Mouse (Mus musculus): ENCODE measurements at regions not wholly inside any gene's neighbourhood (a gene's known extent, or its start where the extent isn't known, plus 50 kb on each side); places are given as distances from the start of the nearest gene placed in this dataset.

GRCm38 (mm10) chr7:142835319-142835718, 92.1 kb upstream of the Ins2 start:
- 67% methylated on average over 1 of the region's 1 CpGs for WGBS
- no peak for TF ChIP-seq CTCF (IDR thresholded peaks at IDR 0.05; ENCODE audit: insufficient read depth, low read length)
- no peak for TF ChIP-seq POLR2A (IDR thresholded peaks at IDR 0.05; ENCODE audit: borderline replicate concordance, extremely low read depth, low read depth, low read length)
- Histone ChIP-seq H3K4me3 (replicated peaks; ENCODE audit: extremely low read depth, low read depth, low read length) (no peak overlapping the region), H3K4me1 (ENCODE audit: control insufficient read depth, insufficient read depth, low read length) (no peaks in the 10 kb centered on the region)
- no peak for DNase-seq

GRCm38 (mm10) chr7:142830969-142831673, 87.9 kb upstream of the Ins2 start:
- WGBS, result 24% methylated on average over 2 of the region's 2 CpGs

GRCm38 (mm10) chr7:142810711-142811110, 67.5 kb upstream of the Ins2 start:
- TF ChIP-seq CTCF (IDR thresholded peaks at IDR 0.05; ENCODE audit: insufficient read depth, low read length), result no peak
- no peak for TF ChIP-seq POLR2A (IDR thresholded peaks at IDR 0.05; ENCODE audit: borderline replicate concordance, extremely low read depth, low read depth, low read length)
- Histone ChIP-seq H3K4me3 (replicated peaks; ENCODE audit: extremely low read depth, low read depth, low read length) (no peak overlapping the region), H3K4me1 (ENCODE audit: control insufficient read depth, insufficient read depth, low read length) (no peaks in the 10 kb centered on the region)
- no peak for DNase-seq
- 72% methylated on average over 4 of the region's 4 CpGs for WGBS

More at GRCm38 (mm10) chr7:142830969-142831673, 87.9 kb upstream of the Ins2 start:
- no peaks in the 10 kb centered on the region for H3K4me1 ChIP-seq (ENCODE audit: control insufficient read depth, insufficient read depth, low read length)
- TF ChIP-seq POLR2A (IDR thresholded peaks at IDR 0.05; ENCODE audit: borderline replicate concordance, extremely low read depth, low read depth, low read length) (no peak), CTCF (IDR thresholded peaks at IDR 0.05; ENCODE audit: insufficient read depth, low read length) (no peak)
- no peak for DNase-seq
- H3K4me3 ChIP-seq (replicated peaks; ENCODE audit: extremely low read depth, low read depth, low read length), result no peak overlapping the region

- TF ChIP-seq POLR2A (IDR thresholded peaks at IDR 0.05; ENCODE audit: borderline replicate concordance, extremely low read depth, low read depth, low read length) (no peak), CTCF (IDR thresholded peaks at IDR 0.05; ENCODE audit: insufficient read depth, low read length) (peak; percentile 58)
- H3K4me3 ChIP-seq (replicated peaks; ENCODE audit: extremely low read depth, low read depth, low read length), result no peak overlapping the region
- H3K4me1 ChIP-seq (ENCODE audit: control insufficient read depth, insufficient read depth, low read length), result no peaks in the 10 kb centered on the region
- DNase-seq, result peak; percentile 38
- 32% methylated on average over 6 of the region's 6 CpGs for whole genome bisulfite sequencing
Observed at GRCm38 (mm10) chr7:142799424-142799823, 56.2 kb upstream of the Ins2 start.

GRCm38 (mm10) chr7:142794481-142794880, 51.3 kb upstream of the Ins2 start:
- Histone ChIP-seq H3K4me1 (ENCODE audit: control insufficient read depth, insufficient read depth, low read length) (no peaks in the 10 kb centered on the region), H3K4me3 (replicated peaks; ENCODE audit: extremely low read depth, low read depth, low read length) (no peak overlapping the region)
- DNase-seq, result no peak
- 48% methylated on average over 2 of the region's 2 CpGs for WGBS
- TF ChIP-seq CTCF (IDR thresholded peaks at IDR 0.05; ENCODE audit: insufficient read depth, low read length) (no peak), POLR2A (IDR thresholded peaks at IDR 0.05; ENCODE audit: borderline replicate concordance, extremely low read depth, low read depth, low read length) (no peak)

Data from lung, adult 2 months (tissue).